Mouse (Mus musculus): Measurements from ENCODE around the gene Numbl.

The Numbl gene

DNA sequence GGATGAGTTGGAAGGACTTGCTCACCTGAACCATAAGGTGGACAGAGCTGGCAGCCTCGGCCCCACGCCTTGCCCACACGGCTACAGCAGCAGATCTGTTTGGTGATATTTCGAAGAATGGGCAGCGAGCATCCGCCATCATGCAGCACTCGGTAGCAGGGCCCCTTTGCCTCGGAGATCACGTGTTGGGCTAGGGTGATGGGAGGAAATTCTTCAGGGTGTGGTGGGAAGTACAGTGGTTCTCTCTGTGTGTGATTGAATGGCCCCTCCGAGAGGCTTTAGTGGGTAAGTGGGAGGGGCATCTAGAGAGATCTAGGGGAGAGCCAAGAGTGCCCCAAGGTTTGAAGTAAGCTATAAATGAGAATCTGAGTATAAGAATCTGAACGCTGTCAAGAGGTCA is 69.9 kb downstream of the Numbl start:
- DNase-seq, result no peak

DNA sequence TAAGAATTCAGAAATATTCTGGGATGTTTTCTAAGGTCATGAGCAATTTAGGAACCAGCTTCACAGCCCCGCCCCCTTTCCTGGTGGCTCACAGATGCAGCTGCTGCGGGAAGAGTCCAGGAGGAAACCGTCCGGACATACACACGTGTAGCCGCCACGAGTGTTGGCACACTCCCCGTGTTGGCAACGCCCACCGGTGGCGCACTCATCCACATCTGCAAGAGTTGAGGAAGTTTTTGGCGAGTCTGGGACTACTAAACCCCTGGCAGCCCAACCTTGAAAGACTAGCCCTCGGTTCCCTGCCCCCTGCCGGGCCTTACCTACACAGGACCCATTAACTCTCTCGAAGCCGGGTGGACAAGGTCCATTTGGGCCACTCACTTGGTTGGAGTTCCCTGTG is 70.4 kb downstream of the Numbl start:
- peak; percentile 67 for DNase-seq

DNA sequence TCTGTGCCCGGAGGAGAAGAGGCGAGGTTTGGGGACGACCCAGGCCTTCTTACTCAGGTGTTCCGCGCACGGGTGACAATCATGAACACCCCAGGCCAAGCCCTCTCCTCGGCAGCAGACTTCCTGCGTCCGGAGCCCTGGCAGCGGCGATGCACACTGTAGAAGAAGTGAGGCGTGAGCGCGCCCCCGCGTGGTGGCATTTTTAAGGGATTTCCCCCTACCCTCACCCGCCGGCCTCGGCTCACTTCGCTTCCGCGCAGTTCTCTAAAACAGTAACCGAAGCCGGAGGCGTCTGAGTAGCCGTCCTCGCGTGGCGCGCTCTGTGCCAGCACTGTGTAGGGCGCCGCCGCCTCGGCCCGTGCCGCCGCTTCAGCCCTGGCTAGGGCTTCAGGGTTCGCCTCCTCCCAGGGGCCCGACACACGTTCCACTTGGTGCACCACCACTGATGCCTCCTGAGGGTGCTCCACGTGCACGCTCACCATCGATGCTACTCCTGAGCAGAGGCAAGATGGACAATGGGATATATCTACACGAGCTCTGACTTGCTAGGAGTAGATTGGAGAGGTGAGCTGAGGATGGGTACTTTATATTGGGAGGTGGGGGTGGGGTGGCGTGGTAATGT is 71.2 kb downstream of the Numbl start:
- peak; percentile 95 for DNase-seq

DNA sequence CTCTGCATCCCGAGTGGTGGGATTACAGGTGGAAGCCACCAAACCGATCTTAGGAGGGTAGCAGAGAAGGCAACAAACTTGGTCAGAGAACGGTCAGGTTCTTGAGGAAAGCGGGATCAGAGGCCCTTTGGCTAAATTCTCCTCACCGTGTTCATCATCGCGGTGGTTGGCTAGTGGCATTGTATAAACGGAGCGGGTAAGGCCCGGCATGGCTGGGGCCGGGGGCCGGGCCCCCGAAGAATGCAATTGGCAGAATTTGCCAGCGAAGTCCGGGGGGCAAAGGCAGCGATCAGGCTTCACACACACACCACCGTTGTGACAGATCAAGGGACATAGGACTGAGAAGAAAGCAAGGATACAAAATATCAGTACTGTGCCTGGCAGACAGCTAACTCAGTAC is 71.7 kb downstream of the Numbl start:
- DNase-seq, result no peak

DNA sequence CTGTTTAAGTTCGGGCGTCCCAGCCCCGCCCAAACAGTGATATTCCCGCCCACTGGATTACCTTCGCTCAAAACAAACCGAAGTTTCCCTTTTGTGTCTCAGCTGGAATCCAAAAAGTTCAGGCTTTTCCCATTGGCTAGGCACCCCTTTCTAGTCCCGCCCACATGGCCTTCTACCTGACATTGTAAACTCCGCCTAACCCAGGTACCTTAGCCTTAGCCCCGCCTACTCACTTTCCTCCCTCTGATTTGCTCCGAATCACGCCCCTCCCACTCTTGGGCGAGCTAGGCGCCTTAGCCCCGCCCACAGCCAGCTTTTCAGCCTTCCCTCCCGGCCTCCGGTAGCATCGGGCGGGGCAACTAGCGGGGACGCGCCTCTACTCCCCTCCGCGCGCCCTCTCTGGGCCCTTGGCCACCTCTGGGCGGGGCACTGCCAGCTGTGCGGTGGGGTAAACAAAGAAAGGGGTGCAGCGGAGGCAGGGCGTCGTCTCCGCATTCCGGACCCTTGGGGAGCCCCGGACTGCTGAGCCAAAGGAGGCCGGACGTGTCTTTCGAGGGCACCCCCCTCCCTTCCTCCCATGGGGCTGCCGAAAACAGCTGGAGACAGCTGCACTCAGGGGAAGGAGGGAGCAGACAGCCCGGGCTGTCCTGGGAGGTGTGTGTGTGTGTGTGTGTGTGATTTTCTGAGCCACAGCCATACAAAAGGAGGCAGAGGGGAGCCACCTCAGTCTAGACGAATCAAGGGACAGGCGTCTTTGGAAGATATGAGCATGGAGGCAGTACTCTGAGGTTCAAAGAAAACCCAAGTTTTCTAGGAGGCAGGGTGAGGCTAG is 72.7 kb downstream of the Numbl start:
- DNase-seq, result peak; percentile 98

DNA sequence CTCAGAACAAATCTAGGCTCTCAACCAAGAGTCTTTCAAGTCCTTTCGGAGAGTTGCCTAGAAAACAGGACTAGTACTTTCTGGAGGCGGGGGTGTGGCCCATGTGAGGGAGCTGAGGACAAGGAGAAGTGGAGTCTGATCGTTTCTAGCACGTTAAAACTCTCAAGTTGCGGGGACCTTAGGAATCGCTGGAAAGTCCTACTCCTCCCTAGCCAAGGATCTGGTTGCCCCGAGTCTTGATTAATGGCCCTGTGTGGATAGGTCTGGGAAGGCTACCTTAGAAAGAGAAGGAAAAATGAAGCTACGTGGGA is 73.3 kb downstream of the Numbl start:
- peak; percentile 74 for DNase-seq
